Mouse (Mus musculus): ENCODE results near the gene Lgr6.

The Lgr6 gene

DNA sequence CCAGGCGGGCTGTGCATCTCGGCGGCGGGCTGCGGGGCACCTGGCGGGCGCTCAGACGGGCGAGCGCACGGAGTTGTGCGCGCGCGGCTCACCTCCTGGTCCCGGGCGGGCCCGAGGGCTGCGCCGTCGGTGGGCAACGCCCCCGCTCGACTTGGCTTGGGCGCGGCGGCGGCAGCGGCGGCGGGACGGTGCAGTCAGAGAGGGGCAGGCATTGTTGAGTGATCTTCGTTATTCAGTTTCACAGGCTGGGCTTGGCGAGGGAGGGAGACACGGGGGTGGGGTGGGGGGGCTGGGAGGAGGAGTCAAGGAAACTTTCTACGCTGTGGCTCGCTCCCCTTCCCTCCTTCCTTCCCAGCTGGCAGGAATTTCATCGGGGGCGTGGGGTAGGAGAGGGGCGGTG lies at the start of gene Lgr6:
Gene Lgr6, minus strand, starts transcription at position 153 of the 400 bp plus-strand sequence.
- no peak for DNase-seq (ENCODE audit: low spot score in 2 of 2)

DNA sequence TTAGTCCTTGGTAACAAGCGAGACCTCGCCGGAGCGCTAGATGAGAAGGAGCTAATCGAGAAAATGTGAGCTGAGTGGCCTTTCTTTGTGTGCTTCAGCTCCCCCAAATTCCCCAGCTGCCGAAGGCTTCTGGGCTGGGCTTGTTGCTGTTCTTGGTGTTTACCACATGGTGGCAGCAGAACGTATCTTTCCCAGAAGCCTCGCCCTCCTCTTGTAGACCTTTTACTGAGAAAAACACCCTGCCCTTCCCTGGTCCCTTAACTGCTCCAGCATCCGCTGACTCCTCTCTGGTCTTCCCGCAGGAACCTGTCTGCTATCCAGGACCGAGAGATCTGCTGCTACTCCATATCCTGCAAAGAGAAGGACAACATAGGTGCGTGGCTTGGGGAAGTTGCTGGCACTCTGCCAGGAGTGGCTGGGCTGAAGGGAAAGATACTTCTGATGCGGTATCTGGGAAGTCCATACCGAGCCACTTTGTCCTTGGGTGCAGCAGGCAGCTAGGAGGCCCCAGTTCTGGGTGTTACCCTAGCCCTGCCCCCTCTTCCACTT lies 49.4 kb upstream of the Lgr6 start:
- DNase-seq (ENCODE audit: low spot score in 2 of 2) = peak; percentile 79 to 91

DNA sequence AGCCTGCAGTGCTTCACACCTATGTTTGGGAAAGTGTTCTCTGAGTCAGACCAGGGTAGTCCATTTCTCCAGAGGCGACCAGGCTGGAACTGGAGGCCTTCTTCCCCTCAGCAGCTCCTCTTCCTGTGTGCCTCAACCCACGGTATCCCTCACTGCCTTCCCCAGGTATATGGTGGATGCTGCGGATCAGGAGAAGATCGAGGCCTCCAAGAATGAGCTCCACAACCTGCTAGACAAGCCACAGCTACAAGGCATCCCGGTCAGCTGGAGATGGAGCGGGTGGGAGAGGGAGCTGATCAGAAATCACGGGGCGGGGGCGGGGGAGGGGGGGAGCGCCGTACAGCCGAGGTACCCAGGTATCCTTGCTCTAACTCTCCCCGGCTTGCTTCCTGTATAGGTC lies 48.9 kb upstream of the Lgr6 start:
- DNase-seq (ENCODE audit: low spot score in 2 of 2) = no peak

DNA sequence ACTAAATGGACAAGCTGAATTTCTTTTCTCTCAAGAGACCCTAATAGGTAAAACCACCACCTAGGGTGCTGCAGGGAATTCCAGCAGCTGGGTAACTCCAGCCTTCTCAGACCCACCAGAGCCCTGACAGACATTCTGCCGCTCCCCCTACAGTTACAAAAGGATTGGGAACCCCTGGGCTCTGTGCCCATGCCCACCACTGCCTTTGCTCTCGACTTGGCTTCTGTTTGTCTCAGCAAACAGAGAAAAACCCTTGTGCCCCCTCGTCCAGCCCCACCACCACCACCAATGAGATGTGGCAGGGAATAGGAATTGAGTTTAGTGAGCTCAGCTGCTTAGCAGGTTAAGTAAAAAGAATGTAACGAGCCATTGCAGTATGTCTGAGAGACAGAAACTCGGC lies 43.9 kb upstream of the Lgr6 start:
- DNase-seq (ENCODE audit: low spot score in 2 of 2) = no peak

DNA sequence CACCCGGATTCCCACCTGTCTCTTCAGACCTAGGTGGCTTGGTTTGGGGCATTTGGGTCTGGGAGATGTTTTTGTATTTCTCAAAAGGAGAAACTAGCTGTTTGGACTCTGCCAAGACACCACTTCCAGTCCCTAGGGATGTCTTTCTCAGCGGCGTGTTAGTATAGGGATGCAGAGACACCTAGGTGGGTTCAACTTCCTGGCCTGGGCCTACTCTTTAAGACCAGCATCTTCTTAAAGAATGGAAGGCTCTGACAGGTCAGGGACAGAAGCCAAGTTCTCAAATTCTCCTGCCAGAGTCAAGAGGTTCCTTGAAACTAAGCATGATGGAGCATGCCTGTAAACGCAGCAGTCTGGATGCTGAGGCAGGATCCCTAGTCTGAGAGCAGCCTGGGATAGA lies 43.4 kb upstream of the Lgr6 start:
- DNase-seq (ENCODE audit: low spot score in 2 of 2) = no peak

DNA sequence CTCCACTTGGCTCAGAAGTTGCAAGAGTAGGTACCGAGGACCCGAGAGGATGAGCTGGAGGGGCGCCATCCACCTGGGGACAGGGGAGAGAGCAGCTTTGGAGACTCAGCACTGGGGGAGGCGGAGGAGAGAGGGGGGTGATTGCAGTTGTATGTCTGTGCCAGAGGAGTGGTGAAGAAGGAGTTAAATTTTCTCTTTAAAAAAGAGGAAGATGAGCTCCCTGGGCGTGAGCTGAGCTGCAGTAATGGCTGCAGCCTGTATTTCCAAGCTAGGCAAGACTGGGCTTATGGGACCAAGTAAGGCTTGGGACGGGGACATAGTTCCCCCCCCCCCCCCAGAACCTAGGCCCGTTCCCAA lies 42.6 kb upstream of the Lgr6 start:
- DNase-seq (ENCODE audit: low spot score in 2 of 2) = no peak

DNA sequence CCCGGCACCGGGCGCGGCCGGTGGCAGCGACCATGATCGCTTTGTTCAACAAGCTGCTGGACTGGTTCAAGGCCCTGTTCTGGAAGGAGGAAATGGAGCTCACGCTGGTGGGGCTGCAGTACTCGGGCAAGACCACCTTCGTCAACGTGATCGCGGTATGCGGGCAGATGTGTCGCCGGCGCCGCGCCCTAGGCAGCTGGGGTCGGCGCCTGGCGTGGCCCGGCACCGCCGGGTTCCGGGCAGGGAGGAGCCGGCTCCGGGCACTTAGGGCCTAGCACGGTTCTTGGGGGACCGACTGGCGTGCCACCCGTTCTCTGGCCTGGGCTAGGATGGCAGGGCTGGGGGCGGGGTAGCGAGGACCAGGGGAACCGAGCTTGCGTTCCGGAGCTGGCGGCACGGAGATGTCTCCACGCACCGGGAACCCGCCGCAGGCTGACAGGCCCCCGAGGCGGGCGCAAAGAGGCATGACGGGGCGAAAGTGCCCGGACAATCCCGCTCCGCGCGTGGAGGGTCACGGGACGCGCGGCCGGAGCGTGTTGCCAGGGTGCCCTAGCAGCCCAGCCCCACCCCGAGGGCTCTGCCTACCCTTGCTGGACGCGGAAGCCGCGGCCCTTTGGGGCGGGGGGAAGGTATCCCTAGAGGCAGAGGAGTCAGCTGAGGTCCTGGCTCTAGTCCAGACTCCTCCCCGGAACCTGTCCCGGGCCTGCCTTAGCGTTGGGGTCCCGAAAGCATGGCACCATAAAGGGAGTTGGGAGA lies 42.0 kb upstream of the Lgr6 start:
- peak in 1 of 2 experiments; percentile 80 for DNase-seq (ENCODE audit: low spot score in 2 of 2)

DNA sequence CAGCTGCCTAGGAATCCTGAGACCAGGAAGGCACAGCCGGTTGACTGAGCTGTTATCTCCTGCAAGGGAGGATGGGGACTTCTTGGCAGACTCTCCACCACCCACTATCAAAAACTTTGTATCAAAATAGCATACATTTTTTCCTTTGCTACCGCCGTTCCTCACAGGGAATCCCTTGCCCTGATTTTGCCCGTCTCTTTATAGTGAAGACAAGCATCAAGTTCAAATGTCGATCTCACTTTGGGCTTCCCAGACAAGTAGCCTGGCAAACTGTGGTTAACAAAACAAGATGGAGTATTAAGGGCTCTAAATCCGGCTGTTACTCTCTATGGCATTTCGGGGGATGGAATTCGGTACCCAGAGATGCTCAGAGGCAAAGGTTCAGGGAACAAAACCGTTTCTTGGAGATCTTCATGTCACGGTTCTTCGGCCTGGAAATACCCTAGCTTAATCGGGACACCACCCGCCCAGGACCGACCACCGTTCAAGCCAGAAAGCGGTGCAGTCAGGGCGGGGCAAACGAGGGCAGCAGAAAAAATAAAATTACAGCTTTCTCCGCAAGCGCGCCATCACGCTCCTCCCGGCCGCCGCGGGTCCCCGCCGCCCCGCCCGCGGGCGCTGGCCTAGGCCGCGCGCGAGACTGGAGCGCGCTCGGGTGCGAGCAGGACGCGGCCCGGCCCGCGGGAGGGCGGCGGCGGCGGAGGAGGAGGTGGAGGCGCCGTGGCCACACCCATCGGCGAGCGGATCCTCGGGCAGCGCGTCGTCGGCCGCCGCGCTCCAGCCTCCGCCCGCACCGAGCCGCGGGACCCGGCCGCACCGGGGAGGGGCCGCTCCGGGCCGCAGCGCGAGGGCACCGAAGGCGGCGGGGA lies 41.2 kb upstream of the Lgr6 start, which contains the start of gene Arl8a:
Gene Arl8a, plus strand, starts transcription at position 748 of the 869 bp plus-strand sequence.
- peak in 1 of 2 experiments; percentile 76 for DNase-seq (ENCODE audit: low spot score in 2 of 2)

DNA sequence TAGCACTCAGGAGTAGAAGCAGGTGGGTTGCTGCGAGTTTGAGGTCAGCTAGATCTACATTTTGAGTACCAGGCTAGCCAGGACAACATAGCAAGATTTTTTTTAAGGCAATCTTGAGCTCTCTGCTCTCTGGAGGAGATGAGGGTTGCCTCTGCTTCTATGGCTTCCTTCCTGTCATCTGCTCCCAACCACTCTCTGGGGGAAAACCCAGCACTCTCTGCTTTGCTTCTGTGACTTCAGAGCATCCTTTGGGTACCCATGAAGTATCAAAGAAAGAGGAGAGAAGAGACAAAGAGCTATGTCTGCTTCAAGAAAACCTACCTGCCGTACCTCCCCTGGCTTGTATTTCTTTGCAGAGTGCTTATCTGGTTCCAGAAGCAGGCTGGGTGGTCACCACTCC lies 38.9 kb upstream of the Lgr6 start:
- DNase-seq (ENCODE audit: low spot score in 2 of 2) = no peak

DNA sequence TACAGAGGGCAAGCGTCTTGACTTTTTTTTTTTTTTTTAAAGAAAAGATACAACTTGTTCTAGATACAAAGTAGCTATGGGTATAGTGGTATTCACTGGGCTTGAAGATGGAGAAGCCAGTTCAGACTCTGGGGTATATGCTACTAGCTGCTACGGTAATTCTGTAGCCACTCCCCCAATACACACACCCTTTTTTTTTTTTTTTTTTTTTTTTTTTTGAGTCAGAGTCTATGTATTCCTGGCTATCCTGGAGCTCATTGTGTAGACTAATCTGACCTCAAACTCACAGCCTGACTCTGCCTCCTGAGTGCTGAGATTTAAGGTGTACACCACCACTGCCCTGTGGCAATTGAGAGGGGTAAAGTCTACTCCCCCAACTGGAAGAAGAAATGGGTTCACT lies 37.4 kb upstream of the Lgr6 start:
- DNase-seq (ENCODE audit: low spot score in 2 of 2) = no peak

DNA sequence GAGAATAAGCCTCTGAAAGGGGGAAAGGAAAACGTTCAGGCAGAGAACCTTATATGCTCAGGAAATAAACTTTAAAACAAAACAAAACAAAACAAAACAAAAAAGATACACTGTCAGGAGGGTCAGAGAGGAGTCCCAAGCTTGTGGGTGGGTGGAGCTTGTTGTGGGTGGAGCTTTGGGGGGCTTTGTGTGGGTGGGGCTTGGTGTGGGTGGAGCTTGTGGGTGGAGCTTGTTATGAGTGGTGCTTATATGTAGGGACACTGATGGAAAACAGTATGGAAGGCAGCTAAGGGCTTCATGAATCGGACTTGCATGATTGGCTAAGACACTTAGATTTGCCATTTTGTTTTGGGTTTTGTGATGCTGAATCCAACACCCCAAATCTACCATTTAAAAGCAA lies 34.8 kb upstream of the Lgr6 start:
- no peak for DNase-seq (ENCODE audit: low spot score in 2 of 2)

DNA sequence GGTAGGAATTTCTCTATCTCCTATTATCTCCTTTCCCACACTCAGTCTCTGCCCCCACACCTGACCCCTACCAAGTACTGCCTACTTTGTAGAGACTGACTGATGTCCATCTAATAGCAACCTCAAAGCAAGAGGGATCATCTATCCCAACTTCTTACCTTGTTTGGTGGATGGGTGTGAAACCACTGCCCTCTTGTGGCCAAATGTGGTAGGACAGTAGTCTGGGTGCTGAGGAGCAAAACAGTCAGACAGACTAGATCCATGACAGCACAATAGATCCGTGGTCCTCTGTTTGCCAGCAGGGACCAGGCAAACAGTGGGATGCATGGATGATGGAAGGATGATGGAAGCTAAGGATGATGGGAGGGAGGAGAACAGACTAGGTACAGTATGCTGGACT lies 31.4 kb upstream of the Lgr6 start:
- peak in 1 of 2 experiments; percentile 78 for DNase-seq (ENCODE audit: low spot score in 2 of 2)

DNA sequence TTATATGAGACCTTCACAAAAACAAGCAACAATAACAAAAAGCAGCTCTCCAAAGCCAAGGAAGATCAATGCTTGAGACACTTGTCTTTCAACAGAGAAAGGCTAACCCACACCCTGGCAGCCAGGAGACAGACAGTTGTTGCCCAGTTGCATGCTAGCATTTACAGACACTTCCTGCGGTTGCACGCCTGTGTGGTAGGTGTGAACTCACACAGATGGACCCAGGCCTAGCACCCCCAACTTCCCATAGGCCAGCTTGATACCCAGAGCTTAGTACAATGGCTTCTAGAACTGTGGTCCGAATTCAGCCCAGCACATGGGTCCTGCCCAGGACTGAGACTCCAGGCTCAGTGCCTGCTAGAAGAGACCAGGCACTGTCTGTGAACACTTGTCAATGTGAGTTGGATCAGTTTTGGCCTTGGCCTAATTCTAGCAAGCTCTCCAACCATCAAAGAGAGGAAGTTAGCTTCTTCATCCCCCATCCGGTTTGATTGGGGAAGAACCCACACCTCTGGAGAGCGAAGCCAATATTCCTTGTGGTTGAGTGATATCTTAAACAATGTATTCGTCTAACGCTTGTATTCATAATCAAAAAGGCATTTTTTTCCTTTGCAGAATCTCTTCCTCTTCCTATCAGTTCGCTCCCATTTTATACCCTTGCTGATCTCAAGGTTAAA lies 30.2 kb upstream of the Lgr6 start:
- no peak for DNase-seq (ENCODE audit: low spot score in 2 of 2)

DNA sequence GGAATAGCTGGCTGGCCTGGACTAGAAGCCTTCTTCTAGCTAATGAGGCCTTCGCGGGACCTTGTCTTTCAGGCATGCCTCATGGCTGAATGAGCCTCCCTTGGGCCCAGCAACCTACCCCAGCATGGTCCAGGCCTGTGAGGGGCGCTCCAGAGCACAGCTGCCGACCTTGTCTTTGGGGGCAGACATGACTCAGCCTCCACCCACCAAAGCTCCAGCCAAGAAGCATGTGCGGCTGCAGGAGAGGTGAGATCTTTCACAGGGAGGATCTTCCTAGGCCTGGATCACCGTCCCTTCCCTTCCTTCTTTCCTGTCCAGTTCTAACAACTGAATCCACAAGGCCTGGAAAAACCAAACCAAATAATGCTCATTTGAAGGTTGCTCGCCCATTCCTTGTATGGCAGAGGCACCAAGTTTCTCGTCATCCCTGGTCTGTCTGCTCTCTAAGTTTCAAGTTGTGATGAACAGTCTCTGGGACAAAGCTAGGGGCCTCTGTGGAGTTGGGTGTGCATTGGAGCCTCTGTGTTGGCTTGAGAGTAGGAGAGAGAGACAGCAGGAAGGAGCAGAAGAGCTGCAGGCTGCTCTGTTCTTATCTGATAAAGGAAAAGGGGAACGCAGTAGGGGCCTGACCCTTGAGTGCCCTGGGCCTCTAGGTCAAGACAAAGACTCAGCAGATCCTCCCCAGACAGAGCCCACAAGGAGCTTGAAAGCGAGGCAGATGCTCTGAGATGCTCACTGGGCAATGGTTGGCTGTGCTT lies 28.8 kb upstream of the Lgr6 start:
- DNase-seq (ENCODE audit: low spot score in 2 of 2) = no peak

DNA sequence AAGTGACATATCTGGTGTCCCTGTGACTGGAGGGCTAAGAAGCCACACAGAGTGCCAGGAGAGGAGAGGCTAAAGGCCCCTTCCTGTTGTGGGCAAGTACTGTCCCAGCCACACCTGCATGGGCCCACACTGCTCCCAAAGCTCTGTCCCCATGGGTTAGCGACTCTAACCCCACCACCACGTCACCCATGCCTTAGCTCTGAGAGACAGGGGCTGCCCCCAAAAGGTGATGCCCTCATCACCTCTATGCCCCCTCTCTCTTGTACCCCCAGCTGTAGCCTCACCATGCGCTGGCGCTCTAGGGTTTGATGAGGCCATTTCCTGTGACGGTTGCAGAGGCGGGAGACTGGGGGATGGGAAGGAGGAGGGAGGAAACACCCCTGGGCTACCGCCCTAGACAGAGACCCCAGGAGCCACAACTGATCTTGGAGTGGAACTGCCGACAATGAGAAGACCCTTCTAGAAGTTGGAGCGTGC lies 27.9 kb upstream of the Lgr6 start:
- DNase-seq (ENCODE audit: low spot score in 2 of 2) = no peak

DNA sequence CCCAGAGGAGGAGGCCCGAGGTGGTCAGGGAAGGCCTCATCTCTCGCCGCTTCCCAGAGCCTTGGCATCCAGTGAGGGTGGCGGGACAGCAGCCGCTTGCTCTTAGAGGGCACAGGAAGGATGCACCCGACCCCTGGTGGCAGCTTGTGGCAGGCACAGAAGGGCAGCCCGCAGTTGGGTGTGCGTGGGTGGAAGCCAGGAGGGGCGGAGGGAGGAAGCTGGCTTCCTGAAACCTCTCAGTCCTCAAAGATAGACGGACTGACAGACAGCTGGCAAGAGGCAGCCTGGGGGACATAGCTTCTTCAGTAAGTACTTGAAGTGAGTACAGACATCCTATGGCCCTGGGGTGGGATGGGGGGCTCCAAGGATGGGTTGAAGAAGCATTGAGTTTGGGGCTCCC lies 27.4 kb upstream of the Lgr6 start, which contains the start of gene Ptpn7:
Gene Ptpn7, plus strand, starts transcription at position 228 of the 400 bp plus-strand sequence.
- peak in 1 of 2 experiments; percentile 54 for DNase-seq (ENCODE audit: low spot score in 2 of 2)

DNA sequence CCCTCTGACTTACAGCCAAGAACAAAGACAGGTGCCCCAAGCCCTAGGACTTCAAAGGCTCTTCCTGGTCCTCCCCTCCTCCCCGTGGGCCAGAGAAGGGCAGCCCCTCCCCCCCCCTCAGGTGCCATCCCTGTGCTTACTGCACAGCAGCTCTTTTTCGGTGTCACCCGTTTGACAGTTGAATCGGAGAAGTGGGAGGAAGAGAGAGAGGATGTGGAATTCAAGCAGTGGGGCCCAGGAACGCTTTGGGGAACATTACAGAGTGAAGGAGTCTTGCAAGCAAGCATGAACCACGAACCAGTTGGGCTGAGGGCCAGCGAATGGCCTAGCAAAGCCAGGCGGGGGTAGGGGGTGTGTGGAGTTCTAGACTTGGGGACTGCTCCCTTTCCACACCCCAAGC lies 26.5 kb upstream of the Lgr6 start:
- DNase-seq (ENCODE audit: low spot score in 2 of 2) = no peak

DNA sequence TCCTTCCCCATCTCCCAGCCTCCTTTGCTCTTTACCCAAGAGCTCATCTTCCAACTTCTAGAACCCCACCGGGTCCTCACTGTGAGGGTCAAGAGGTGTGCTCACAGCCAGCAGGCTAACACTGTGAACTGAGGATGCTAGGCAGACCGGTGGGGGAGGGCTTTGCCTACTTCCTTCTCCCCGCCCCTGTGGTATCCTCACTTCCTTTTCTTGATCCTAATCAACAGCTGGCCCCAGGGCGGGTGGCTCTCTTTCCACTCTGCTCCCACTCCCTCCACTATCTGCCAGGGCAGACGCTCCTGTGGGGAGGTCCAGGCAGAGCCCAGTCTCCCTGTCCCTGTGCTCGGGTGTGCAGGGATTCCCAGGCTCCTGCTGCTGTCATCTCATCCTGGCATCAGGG lies 26.0 kb upstream of the Lgr6 start:
- DNase-seq (ENCODE audit: low spot score in 2 of 2) = no peak

DNA sequence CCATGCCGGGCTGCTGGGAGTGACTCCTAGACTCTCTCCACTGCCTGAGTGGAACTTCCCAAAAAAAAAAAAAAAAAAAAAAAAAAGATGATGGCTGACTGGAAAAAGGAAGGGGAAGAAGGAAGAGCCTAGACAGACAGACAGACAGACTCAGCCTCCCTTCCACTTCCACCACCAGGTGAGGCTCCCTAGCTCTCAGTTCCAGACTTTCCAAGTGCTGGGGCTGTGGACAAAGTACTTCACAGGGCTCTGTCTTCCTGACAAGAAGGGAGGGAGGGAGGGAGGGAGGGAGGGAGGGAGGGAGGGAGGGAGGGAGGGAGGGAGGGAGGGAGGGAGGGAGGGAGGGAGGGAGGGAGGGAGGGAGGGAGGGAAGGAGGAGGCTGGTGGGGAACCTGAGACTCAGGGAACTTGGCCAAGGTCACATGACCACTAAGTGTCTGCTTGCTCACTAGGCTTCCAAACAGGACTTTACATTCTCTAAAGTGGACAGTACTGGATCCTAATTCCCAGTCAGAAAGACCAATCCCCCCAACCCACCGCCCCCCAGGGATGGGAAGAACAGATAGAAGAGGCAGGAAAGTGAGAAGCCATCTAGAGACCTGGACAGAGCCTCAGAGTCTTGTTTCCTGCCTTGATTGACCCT lies 25.4 kb upstream of the Lgr6 start:
- no peak for DNase-seq (ENCODE audit: low spot score in 2 of 2)

DNA sequence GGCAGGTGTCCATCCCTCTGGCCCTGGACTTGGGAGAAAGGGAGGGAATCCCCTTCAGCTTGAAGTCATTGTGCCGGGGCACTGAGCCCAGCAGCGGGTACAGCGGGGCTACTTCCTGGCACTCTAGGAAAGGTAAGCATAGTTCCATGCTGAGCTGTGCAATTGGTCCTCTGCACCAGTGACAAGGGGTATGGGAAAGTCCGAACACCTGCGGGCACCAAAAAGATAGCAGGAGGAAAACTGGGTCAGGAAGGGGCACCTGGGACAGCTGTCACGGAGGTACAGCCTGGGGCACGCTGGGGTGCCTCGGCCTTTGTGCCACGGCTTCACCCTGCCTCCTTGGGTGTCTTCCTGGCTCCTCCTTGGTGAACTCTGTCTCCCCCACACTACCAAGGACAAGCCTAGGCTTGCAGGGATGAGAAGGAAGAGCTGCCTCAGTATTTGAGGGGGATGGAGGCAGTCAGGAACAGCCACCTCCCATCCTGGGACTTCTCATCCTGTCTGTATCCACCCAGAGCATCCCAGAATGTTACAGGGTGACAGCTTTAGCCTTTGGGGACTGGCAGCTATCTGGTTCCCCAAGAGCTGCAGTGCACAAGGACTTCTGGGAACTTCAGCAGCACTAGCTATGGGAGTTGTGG lies 24.6 kb upstream of the Lgr6 start:
- no peak for DNase-seq (ENCODE audit: low spot score in 2 of 2)

All from left cerebral cortex, adult 9 months (tissue).